Mouse (Mus musculus) midbrain, embryonic 11.5 days (tissue): ENCODE data around the gene Nceh1. TPM values are rescaled to one million over a fixed set of nuclear protein-coding genes. Genes with fewer than 3 reads are reported as not detected.

Source experiments
- ATAC-seq: fragments of 200-750 bp; cut with Nextera tagmentation; 2 replicates; pipeline ENCODE4 v1.8.0; 2017; ENCODE audit warnings: moderate TSS enrichment, moderate library complexity; ENCODE audit not compliant: low FRiP score
- DNase-seq: peaks from one replicate; pipeline ENCODE4 v3.0.0; 2015; ENCODE audit warnings: low spot score; ENCODE audit errors: missing footprints
- H3K27ac ChIP-seq: fragments of 300-500 bp; sonication (generic); 2 replicates; pipeline ENCODE4 v1.5.1; 2014; ENCODE audit warnings: low read depth, low read length
- H3K27me3 ChIP-seq: fragments of 300-500 bp; sonication (generic); 2 replicates; pipeline ENCODE4 v1.6.1; 2014; ENCODE audit warnings: mild to moderate bottlenecking, low read length, moderate library complexity, mixed read lengths; ENCODE audit not compliant: control insufficient read depth, insufficient read depth
- H3K36me3 ChIP-seq: fragments of 300-500 bp; sonication (generic); 2 replicates; pipeline ENCODE4 v1.6.1; 2014; ENCODE audit warnings: mild to moderate bottlenecking, low read length, moderate library complexity, mixed read lengths; ENCODE audit not compliant: control insufficient read depth, insufficient read depth
- H3K4me1 ChIP-seq: fragments of 300-500 bp; sonication (generic); 2 replicates; pipeline ENCODE4 v1.6.1; 2014; ENCODE audit warnings: low read length; ENCODE audit not compliant: control insufficient read depth, insufficient read depth
- H3K4me2 ChIP-seq: fragments of 300-500 bp; sonication (generic); 2 replicates; pipeline ENCODE4 v1.6.1; 2014; ENCODE audit warnings: mild to moderate bottlenecking, moderate library complexity
- H3K4me3 ChIP-seq: fragments of 300-500 bp; sonication (generic); 2 replicates; pipeline ENCODE4 v1.5.1; 2014; ENCODE audit warnings: low read depth, low read length
- H3K9ac ChIP-seq: fragments of 300-500 bp; sonication (generic); 2 replicates; pipeline ENCODE4 v1.6.1; 2014; ENCODE audit warnings: low read length
- H3K9me3 ChIP-seq: fragments of 300-500 bp; sonication (generic); 2 replicates; pipeline ENCODE4 v1.6.1; 2016; ENCODE audit warnings: low read length; ENCODE audit not compliant: control insufficient read depth
- WGBS: fragments of 180-500 bp; shearing (Covaris S2); extraction: QIAGEN DNeasy Blood & Tissue Kit; methylation state at CpG from one replicate; pipeline ENCODE4 v1.1.7; 2014; 5-methylcytosine and 5-hydroxymethylcytosine counted together
- polyA plus RNA-seq: library from polyadenylated mRNA; unstranded; fragments of >200 nt; fragmentation: Nextera tagmentation; extraction: Ambion mirVana; gene quantifications from 2 replicates; pipeline ENCODE4 v1.2.1, GENCODE M21; 2014

Gene Nceh1
- polyA plus RNA-seq, 1 experiment from 2014 or later, result 4.1 TPM

GRCm38 (mm10) chr3:27155856-27156593 lies 26.7 kb upstream of the Nceh1 start:
- Histone ChIP-seq H3K4me1 (peaks cover 17% of the 10 kb centered on the region), H3K36me3 (no peaks in the 10 kb centered on the region), H3K9ac (no peak overlapping the region), H3K27ac (no peak overlapping the region), H3K9me3 (no peaks in the 10 kb centered on the region), H3K4me3 (no peak overlapping the region), H3K27me3 (no peaks in the 10 kb centered on the region), H3K4me2 (no peak overlapping the region)
- 78% methylated on average over 9 of the region's 9 CpGs for WGBS
- ATAC-seq (no peak), DNase-seq (peak; percentile 51)

GRCm38 (mm10) chr3:27156594-27156949 lies 26.2 kb upstream of the Nceh1 start:
- no peak overlapping the region for H3K9ac ChIP-seq
- ATAC-seq (no peak), DNase-seq (peak; percentile 10)
- no peaks in the 10 kb centered on the region for H3K27me3 ChIP-seq
- peaks cover 14% of the 10 kb centered on the region for H3K4me1 ChIP-seq
- no peaks in the 10 kb centered on the region for H3K9me3 ChIP-seq
- 61% methylated on average over 3 of the region's 3 CpGs for WGBS
- no peak overlapping the region for H3K4me3 ChIP-seq
- no peak overlapping the region for H3K4me2 ChIP-seq
- H3K36me3 ChIP-seq, result no peaks in the 10 kb centered on the region
- no peak overlapping the region for H3K27ac ChIP-seq

- H3K36me3 ChIP-seq, result no peaks in the 10 kb centered on the region
- H3K9me3 ChIP-seq, result no peaks in the 10 kb centered on the region
- peak; percentile 53 for DNase-seq
- no peak for ATAC-seq
- 73% methylated on average over 4 of the region's 4 CpGs for WGBS
- H3K27me3 ChIP-seq, result no peaks in the 10 kb centered on the region
- H3K4me1 ChIP-seq, result peaks cover 4% of the 10 kb centered on the region; the same call in 1 of the 2 replicates
- no peak overlapping the region for H3K27ac ChIP-seq
- no peak overlapping the region for H3K4me3 ChIP-seq
- no peak overlapping the region for H3K9ac ChIP-seq
- H3K4me2 ChIP-seq, result no peak overlapping the region
These were observed 23.9 kb upstream of the Nceh1 start for GRCm38 (mm10) chr3:27158910-27159309.

- H3K36me3 ChIP-seq, result no peaks in the 10 kb centered on the region
- H3K27me3 ChIP-seq, result no peaks in the 10 kb centered on the region
- H3K9ac ChIP-seq, result no peak overlapping the region
- no peak overlapping the region for H3K4me3 ChIP-seq
- no peaks in the 10 kb centered on the region for H3K4me1 ChIP-seq
- no peaks in the 10 kb centered on the region for H3K9me3 ChIP-seq
- H3K27ac ChIP-seq, result no peak overlapping the region
- 86% methylated on average over 6 of the region's 6 CpGs for WGBS
- no peak overlapping the region for H3K4me2 ChIP-seq
- ATAC-seq (no peak), DNase-seq (no peak)
These were observed 20.9 kb upstream of the Nceh1 start for GRCm38 (mm10) chr3:27161645-27162409.

- Histone ChIP-seq H3K27me3 (no peaks in the 10 kb centered on the region), H3K9me3 (no peaks in the 10 kb centered on the region), H3K4me2 (no peak overlapping the region), H3K36me3 (no peaks in the 10 kb centered on the region), H3K9ac (no peak overlapping the region), H3K4me1 (no peaks in the 10 kb centered on the region), H3K27ac (no peak overlapping the region), H3K4me3 (no peak overlapping the region)
- no peak for ATAC-seq
- peak; percentile 21 for DNase-seq
- WGBS, result 65% methylated on average over 2 of the region's 2 CpGs
These were observed 20.4 kb upstream of the Nceh1 start for GRCm38 (mm10) chr3:27162410-27162804.

- no peaks in the 10 kb centered on the region for H3K9me3 ChIP-seq
- H3K4me3 ChIP-seq, result no peak overlapping the region
- H3K4me1 ChIP-seq, result no peaks in the 10 kb centered on the region
- H3K36me3 ChIP-seq, result no peaks in the 10 kb centered on the region
- no peak overlapping the region for H3K9ac ChIP-seq
- WGBS, result 82% methylated on average over 3 of the region's 3 CpGs
- H3K27me3 ChIP-seq, result no peaks in the 10 kb centered on the region
- no peak overlapping the region for H3K4me2 ChIP-seq
- H3K27ac ChIP-seq, result no peak overlapping the region
- peak; percentile 35 for DNase-seq
- no peak for ATAC-seq
These were observed 17.2 kb upstream of the Nceh1 start for GRCm38 (mm10) chr3:27165481-27166065.

- Histone ChIP-seq H3K36me3 (no peaks in the 10 kb centered on the region), H3K4me2 (no peak overlapping the region), H3K9ac (no peak overlapping the region), H3K4me1 (no peaks in the 10 kb centered on the region), H3K9me3 (no peaks in the 10 kb centered on the region), H3K4me3 (no peak overlapping the region), H3K27ac (no peak overlapping the region), H3K27me3 (no peaks in the 10 kb centered on the region)
- 70% methylated on average over 1 of the region's 1 CpGs for WGBS
- no peak for ATAC-seq
- DNase-seq, result peak; percentile 54
These were observed 12.5 kb upstream of the Nceh1 start for GRCm38 (mm10) chr3:27170257-27170656.

GRCm38 (mm10) chr3:27179711-27180110 lies 3.1 kb upstream of the Nceh1 start:
- ATAC-seq, result no peak
- Histone ChIP-seq H3K9ac (no peak overlapping the region), H3K27me3 (no peaks in the 10 kb centered on the region), H3K9me3 (no peaks in the 10 kb centered on the region), H3K27ac (no peak overlapping the region), H3K4me1 (peaks cover 6% of the 10 kb centered on the region; the same call in 1 of the 2 replicates), H3K36me3 (no peaks in the 10 kb centered on the region), H3K4me2 (no peak overlapping the region), H3K4me3 (no peak overlapping the region)
- no peak for DNase-seq
- WGBS, result 83% methylated on average over 8 of the region's 8 CpGs

GRCm38 (mm10) chr3:27183601-27184175 lies 923 bp downstream of the Nceh1 start:
- ATAC-seq, result no peak
- Histone ChIP-seq H3K36me3 (no peaks in the 10 kb centered on the region), H3K9me3 (no peaks in the 10 kb centered on the region), H3K4me2 (peak overlapping the region; percentile 96), H3K9ac (peak overlapping the region; percentile 73), H3K27ac (no peak overlapping the region), H3K27me3 (no peaks in the 10 kb centered on the region), H3K4me3 (peak overlapping the region; percentile 52), H3K4me1 (peaks cover 6% of the 10 kb centered on the region; the same call in 1 of the 2 replicates)
- WGBS, result 13% methylated on average over 19 of the region's 19 CpGs
- peak; percentile 81 for DNase-seq
